Mouse (Mus musculus) lung, embryonic 16.5 days (tissue): ENCODE results near the gene Fnbp1. TPM values are rescaled to one million over a fixed set of nuclear protein-coding genes. Genes with fewer than 3 reads are reported as not detected.

Experiments used
- ATAC-seq: fragments of 200-750 bp; cut with Nextera tagmentation; 2 replicates; pipeline ENCODE4 v1.8.0; 2017; ENCODE audit warnings: low read depth, mild to moderate bottlenecking, moderate library complexity
- H3K27ac ChIP-seq: fragments of 300-500 bp; sonication (generic); 2 replicates; pipeline ENCODE4 v1.5.1; 2014; ENCODE audit warnings: mild to moderate bottlenecking, control low read depth, low read length
- H3K27me3 ChIP-seq: fragments of 300-500 bp; sonication (generic); 2 replicates; pipeline ENCODE4 v1.6.1; 2014; ENCODE audit warnings: low read depth, low read length, mixed read lengths; ENCODE audit not compliant: control insufficient read depth, insufficient read depth
- H3K36me3 ChIP-seq: fragments of 300-500 bp; sonication (generic); 2 replicates; pipeline ENCODE4 v1.6.1; 2014; ENCODE audit warnings: low read length; ENCODE audit not compliant: control insufficient read depth, insufficient read depth
- H3K4me1 ChIP-seq: fragments of 300-500 bp; sonication (generic); replicated peaks from 2 replicates; pipeline ENCODE4 v1.6.1; 2014; ENCODE audit warnings: low read length, mixed read lengths; ENCODE audit not compliant: control insufficient read depth, insufficient read depth
- H3K4me2 ChIP-seq: fragments of 300-500 bp; sonication (generic); 2 replicates; pipeline ENCODE4 v1.6.1; 2014; ENCODE audit warnings: low read depth, low read length, control low read depth
- H3K4me3 ChIP-seq: fragments of 300-500 bp; sonication (generic); 2 replicates; pipeline ENCODE4 v1.5.1; 2014; ENCODE audit warnings: mild to moderate bottlenecking, low read length, control low read depth
- H3K9ac ChIP-seq: fragments of 300-500 bp; sonication (generic); 2 replicates; pipeline ENCODE4 v1.6.1; 2014; ENCODE audit warnings: low read length, control low read depth
- H3K9me3 ChIP-seq: fragments of 300-500 bp; sonication (generic); 2 replicates; pipeline ENCODE4 v1.6.1; 2016; ENCODE audit warnings: low read length; ENCODE audit not compliant: control insufficient read depth
- WGBS: fragments of 180-500 bp; shearing (Covaris S2); extraction: QIAGEN DNeasy Blood & Tissue Kit; methylation state at CpG from one replicate; pipeline ENCODE4 v1.1.7; 2014; 5-methylcytosine and 5-hydroxymethylcytosine counted together
- polyA plus RNA-seq: library from polyadenylated mRNA; unstranded; fragments of >200 nt; fragmentation: Nextera tagmentation; extraction: Ambion mirVana; gene quantifications from 2 replicates; pipeline ENCODE4 v1.2.1, GENCODE M21; 2015

Gene Fnbp1
- polyA plus RNA-seq, 1 experiment from 2014 or later = 18.1 TPM

GRCm38 (mm10) chr2:31132682-31133081 is 9.1 kb downstream of the Fnbp1 start:
- Histone ChIP-seq H3K36me3 (no peaks in the 10 kb centered on the region), H3K9me3 (no peaks in the 10 kb centered on the region), H3K4me3 (no peak overlapping the region), H3K4me2 (no peak overlapping the region), H3K4me1 (peaks cover 26% of the 10 kb centered on the region), H3K27ac (no peak overlapping the region), H3K27me3 (no peaks in the 10 kb centered on the region), H3K9ac (no peak overlapping the region)
- 65% methylated on average over 8 of the region's 8 CpGs for WGBS
- no peak for ATAC-seq

GRCm38 (mm10) chr2:31130815-31131299 is 11.0 kb downstream of the Fnbp1 start:
- Histone ChIP-seq H3K36me3 (no peaks in the 10 kb centered on the region), H3K27me3 (no peaks in the 10 kb centered on the region), H3K4me3 (no peak overlapping the region), H3K9ac (no peak overlapping the region), H3K9me3 (no peaks in the 10 kb centered on the region), H3K4me1 (peaks cover 30% of the 10 kb centered on the region), H3K4me2 (no peak overlapping the region), H3K27ac (peak overlapping the region; percentile 26)
- WGBS = 51% methylated on average over 8 of the region's 8 CpGs
- peak; percentile 42 for ATAC-seq

GRCm38 (mm10) chr2:31129742-31130518 is 11.9 kb downstream of the Fnbp1 start:
- Histone ChIP-seq H3K4me2 (no peak overlapping the region), H3K9ac (no peak overlapping the region), H3K4me1 (peaks cover 32% of the 10 kb centered on the region), H3K9me3 (no peaks in the 10 kb centered on the region), H3K36me3 (no peaks in the 10 kb centered on the region), H3K27me3 (no peaks in the 10 kb centered on the region), H3K4me3 (no peak overlapping the region), H3K27ac (no peak overlapping the region)
- 71% methylated on average over 14 of the region's 14 CpGs for WGBS
- ATAC-seq = no peak

- no peaks in the 10 kb centered on the region for H3K9me3 ChIP-seq
- no peak overlapping the region for H3K4me3 ChIP-seq
- H3K4me1 ChIP-seq = peaks cover 39% of the 10 kb centered on the region
- H3K27me3 ChIP-seq = no peaks in the 10 kb centered on the region
- WGBS = 68% methylated on average over 4 of the region's 4 CpGs
- H3K9ac ChIP-seq = no peak overlapping the region
- no peaks in the 10 kb centered on the region for H3K36me3 ChIP-seq
- no peak for ATAC-seq
- no peak overlapping the region for H3K27ac ChIP-seq
- H3K4me2 ChIP-seq = no peak overlapping the region
Observed at GRCm38 (mm10) chr2:31127899-31128298, 13.9 kb downstream of the Fnbp1 start.

- no peak for ATAC-seq
Observed at GRCm38 (mm10) chr2:31127219-31127618, 14.6 kb downstream of the Fnbp1 start.

GRCm38 (mm10) chr2:31126048-31126447 is 15.8 kb downstream of the Fnbp1 start:
- no peaks in the 10 kb centered on the region for H3K27me3 ChIP-seq
- H3K4me3 ChIP-seq = no peak overlapping the region
- H3K27ac ChIP-seq = no peak overlapping the region
- no peak overlapping the region for H3K9ac ChIP-seq
- H3K4me1 ChIP-seq = peaks cover 30% of the 10 kb centered on the region
- H3K36me3 ChIP-seq = no peaks in the 10 kb centered on the region
- H3K4me2 ChIP-seq = no peak overlapping the region
- no peaks in the 10 kb centered on the region for H3K9me3 ChIP-seq
- ATAC-seq = no peak
- WGBS = 83% methylated on average over 9 of the region's 9 CpGs

More at GRCm38 (mm10) chr2:31127219-31127618, 14.6 kb downstream of the Fnbp1 start:
- Histone ChIP-seq H3K9me3 (no peaks in the 10 kb centered on the region), H3K27ac (no peak overlapping the region), H3K4me2 (no peak overlapping the region), H3K4me3 (no peak overlapping the region), H3K4me1 (peaks cover 35% of the 10 kb centered on the region), H3K36me3 (no peaks in the 10 kb centered on the region), H3K27me3 (no peaks in the 10 kb centered on the region), H3K9ac (no peak overlapping the region)
- 69% methylated on average over 7 of the region's 7 CpGs for WGBS

GRCm38 (mm10) chr2:31125156-31125555 is 16.7 kb downstream of the Fnbp1 start:
- no peak for ATAC-seq
- no peaks in the 10 kb centered on the region for H3K9me3 ChIP-seq
- H3K36me3 ChIP-seq = no peaks in the 10 kb centered on the region
- no peak overlapping the region for H3K9ac ChIP-seq
- peak overlapping the region; percentile 69; the same call in 1 of the 2 replicates for H3K27ac ChIP-seq
- H3K4me1 ChIP-seq = peaks cover 22% of the 10 kb centered on the region
- no peak overlapping the region for H3K4me2 ChIP-seq
- H3K4me3 ChIP-seq = no peak overlapping the region
- H3K27me3 ChIP-seq = no peaks in the 10 kb centered on the region
- WGBS = 53% methylated on average over 7 of the region's 7 CpGs

- no peak overlapping the region for H3K4me3 ChIP-seq
- no peak overlapping the region for H3K4me2 ChIP-seq
- no peaks in the 10 kb centered on the region for H3K9me3 ChIP-seq
- H3K9ac ChIP-seq = no peak overlapping the region
- 30% methylated on average over 2 of the region's 2 CpGs for WGBS
- no peaks in the 10 kb centered on the region for H3K36me3 ChIP-seq
- H3K27me3 ChIP-seq = no peaks in the 10 kb centered on the region
- ATAC-seq = peak; percentile 73
- H3K4me1 ChIP-seq = peaks cover 17% of the 10 kb centered on the region
- peak overlapping the region; percentile 69 for H3K27ac ChIP-seq
Observed at GRCm38 (mm10) chr2:31124694-31125093, 17.1 kb downstream of the Fnbp1 start.

- no peak overlapping the region for H3K9ac ChIP-seq
- H3K9me3 ChIP-seq = no peaks in the 10 kb centered on the region
- 92% methylated on average over 5 of the region's 5 CpGs for WGBS
- ATAC-seq = no peak
- H3K4me1 ChIP-seq = peaks cover 17% of the 10 kb centered on the region
- H3K36me3 ChIP-seq = no peaks in the 10 kb centered on the region
- no peak overlapping the region for H3K27ac ChIP-seq
- no peaks in the 10 kb centered on the region for H3K27me3 ChIP-seq
- H3K4me2 ChIP-seq = no peak overlapping the region
- no peak overlapping the region for H3K4me3 ChIP-seq
Observed at GRCm38 (mm10) chr2:31123493-31123892, 18.3 kb downstream of the Fnbp1 start.
